Mouse (Mus musculus) small intestine, adult 10 weeks (tissue): ENCODE data around the gene Gm14548. TPM values are rescaled to one million over a fixed set of nuclear protein-coding genes. Genes with fewer than 3 reads are reported as not detected.

Experiments used
- polyA plus RNA-seq: library from polyadenylated mRNA; stranded (reverse); fragments of 350-450 nt; fragmentation: Illumina TruSeq; extraction: RNeasy Lipid Tissue Mini Kit (QIAGEN cat#74804); gene quantifications from one replicate; pipeline ENCODE4 v1.2.3, GENCODE M21; 2014; ENCODE audit warnings: low replicate concordance

Gm14548 gene
- polyA plus RNA-seq = not detected

DNA sequence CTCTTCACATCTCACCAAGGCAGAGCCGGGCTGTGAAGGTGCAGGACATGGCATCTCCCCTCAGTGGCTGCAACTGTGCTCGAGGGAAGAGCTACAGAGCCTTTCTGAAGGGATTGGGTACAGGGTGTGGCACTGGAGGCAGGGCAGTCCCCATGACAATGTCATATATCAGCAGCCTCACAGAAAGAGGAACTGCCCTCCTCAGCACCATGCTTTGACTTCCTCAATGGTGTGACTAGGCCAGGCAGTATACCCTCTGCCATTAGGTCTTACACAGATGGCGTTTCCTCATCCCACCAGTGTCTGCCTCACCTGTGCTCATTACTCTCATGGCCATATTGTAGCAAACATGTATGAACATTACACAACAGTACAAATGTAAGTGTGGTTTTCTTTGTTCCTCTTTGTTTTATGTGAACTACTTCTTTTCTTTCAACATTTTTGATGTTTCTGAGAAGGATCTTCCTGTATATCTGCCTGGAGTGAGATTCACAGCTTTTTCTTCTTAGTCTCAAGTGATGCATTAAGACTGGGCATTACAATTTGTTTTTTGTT, at the start of gene Gm14548:
Gm14548 (minus strand) TSS at position 85 of the 555 bp plus-strand sequence.

DNA sequence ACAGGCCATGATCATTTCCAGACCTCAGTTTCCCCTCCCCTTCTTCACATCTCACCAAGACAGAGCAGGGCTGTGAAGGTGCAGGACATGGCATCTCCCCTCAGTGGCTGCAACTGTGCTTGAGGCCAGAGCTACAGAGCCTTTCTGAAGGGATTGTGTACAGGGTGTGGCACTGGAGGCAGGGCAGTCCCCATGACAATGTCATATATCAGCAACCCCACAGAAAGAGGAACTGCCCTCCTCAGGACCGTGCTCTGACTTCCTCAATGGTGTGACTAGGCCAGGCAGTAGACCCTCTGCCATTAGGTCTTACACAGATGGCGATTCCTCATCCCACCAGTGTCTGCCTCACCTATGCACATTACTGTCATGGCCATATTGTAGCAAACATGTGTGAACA, 17.5 kb upstream of the Gm14548 start, which contains the start of gene Lilra6:
Lilra6 (minus strand) TSS at position 117 of the 400 bp plus-strand sequence.

DNA sequence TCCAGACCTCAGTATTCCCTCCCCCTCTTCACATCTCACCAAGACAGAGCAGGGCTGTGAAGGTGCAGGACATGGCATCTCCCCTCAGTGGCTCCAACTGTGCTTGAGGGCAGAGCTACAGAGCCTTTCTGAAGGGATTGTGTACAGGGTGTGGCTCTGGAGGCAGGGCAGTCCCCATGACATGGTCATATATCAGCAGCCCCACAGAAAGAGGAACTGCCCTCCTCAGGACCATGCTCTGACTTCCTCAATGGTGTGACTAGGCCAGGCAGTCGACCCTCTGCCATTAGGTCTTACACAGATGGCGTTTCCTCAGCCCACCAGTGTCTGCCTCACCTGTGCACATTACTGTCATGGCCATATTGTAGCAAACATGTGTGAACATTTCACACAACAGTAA, 53.0 kb downstream of the Gm14548 start, which contains the start of gene Pira2:
Pira2 (minus strand) TSS at position 101 of the 400 bp plus-strand sequence.

Other genes with a start within 250 kb of the Gm14548 start
- gene Leng1, start 232.3 kb downstream of the Gm14548 start, polyA plus RNA-seq = 5.8 TPM
- 95.7 TPM for gene Tmc4, start 220.6 kb downstream of the Gm14548 start, polyA plus RNA-seq
- gene Tsen34, start 205.3 kb downstream of the Gm14548 start, polyA plus RNA-seq = 5.3 TPM
- gene Mboat7, start 204.6 kb downstream of the Gm14548 start, polyA plus RNA-seq = 42.7 TPM
- 14.3 TPM for gene Rps9, start 194.1 kb downstream of the Gm14548 start, polyA plus RNA-seq
- gene Pirb, start 177.7 kb downstream of the Gm14548 start, polyA plus RNA-seq = 4.3 TPM
- not detected for gene Gm15448, start 72.4 kb downstream of the Gm14548 start, polyA plus RNA-seq
- 2.0 TPM for gene Pira2, start 53.1 kb downstream of the Gm14548 start, polyA plus RNA-seq
- gene Lilra6, start 17.4 kb upstream of the Gm14548 start, polyA plus RNA-seq = 0.52 TPM
- gene Lair1, start 165.1 kb upstream of the Gm14548 start, polyA plus RNA-seq = 17.9 TPM
- 5.9 TPM for gene Ttyh1, start 221.3 kb upstream of the Gm14548 start, polyA plus RNA-seq
- 27.0 TPM for gene Leng8, start 238.9 kb upstream of the Gm14548 start, polyA plus RNA-seq